Mouse (Mus musculus) ES-Bruce4 (cell line): ENCODE results near the gene Fbh1.

ENCODE experiments used
- CTCF ChIP-seq: IDR thresholded peaks from one replicate; pipeline ENCODE4 v1.8.1; 2011; ENCODE audit warnings: low read depth, low read length
- EP300 ChIP-seq: IDR thresholded peaks from 2 replicates; pipeline ENCODE4 v1.6.1; 2011; ENCODE audit warnings: low read depth, low read length; ENCODE audit not compliant: insufficient read depth
- POLR2A ChIP-seq: IDR thresholded peaks from one replicate; pipeline ENCODE4 v1.8.1; 2011; ENCODE audit warnings: low read length; ENCODE audit not compliant: insufficient read depth

DNA sequence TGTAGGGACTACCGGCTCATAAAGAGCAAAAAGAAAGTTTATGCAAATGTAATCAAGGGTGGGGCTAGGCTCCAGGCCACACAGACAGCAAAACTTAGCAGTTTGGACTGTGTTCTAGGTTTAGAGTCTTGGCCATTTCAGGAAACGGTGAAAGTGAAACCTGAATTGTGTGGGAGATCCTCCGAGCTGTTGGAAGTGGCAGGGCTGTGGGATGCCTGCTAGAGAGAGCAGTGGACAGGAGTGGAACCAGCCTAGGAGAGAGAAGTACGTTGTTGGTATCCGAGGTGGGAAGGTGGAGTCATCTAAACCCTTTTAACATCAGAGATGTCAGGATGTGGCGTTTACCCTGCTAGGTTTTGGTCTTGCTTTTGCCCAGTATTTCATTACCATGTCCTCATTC, 41.5 kb downstream of the Fbh1 start:
- TF ChIP-seq POLR2A (no peak), CTCF (no peak), EP300 (no peak)
